Mouse (Mus musculus): Measurements from ENCODE around the gene Gstm5.

The Gstm5 gene

GRCm38 (mm10) chr3:107905942-107906341 is 10.3 kb downstream of the Gstm5 start:
- no peak for TF ChIP-seq GATA4 (IDR thresholded peaks at IDR 0.05; ENCODE audit: insufficient replicate concordance, low read length)

GRCm38 (mm10) chr3:107916674-107917073 is 21.1 kb downstream of the Gstm5 start:
- no peak for TF ChIP-seq GATA4 (IDR thresholded peaks at IDR 0.05; ENCODE audit: insufficient replicate concordance, low read length)

- TF ChIP-seq GATA4 (IDR thresholded peaks at IDR 0.05; ENCODE audit: insufficient replicate concordance, low read length), result no peak
Observed at GRCm38 (mm10) chr3:107917097-107917496, 21.5 kb downstream of the Gstm5 start.

DNA sequence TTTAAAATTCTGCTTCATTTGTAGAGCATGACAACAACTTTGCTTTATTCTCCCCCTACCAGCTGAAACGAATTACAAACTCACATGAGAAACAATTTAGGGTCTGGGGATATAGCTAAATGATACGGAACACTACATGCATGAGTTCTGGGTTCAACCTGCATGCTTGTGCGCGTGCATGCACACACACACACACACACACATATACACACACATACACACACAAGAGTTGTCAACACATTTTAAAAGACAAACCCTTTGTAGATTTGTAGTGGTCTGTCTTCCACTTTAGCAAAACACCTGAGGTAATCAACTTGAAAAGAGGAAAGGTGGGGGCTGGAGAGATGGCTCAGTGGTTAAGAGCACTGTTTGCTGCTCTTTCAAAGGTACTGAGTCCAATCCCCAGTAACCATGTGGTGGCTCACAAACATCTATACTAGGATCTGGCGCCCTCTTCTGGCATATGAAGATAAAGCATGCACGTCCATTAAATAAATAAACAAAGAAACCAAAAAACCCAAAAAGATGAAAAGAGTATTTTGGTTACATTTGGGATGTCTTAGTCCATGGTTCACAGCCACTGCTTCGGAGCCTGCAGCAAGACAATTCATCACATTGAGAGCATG is 22.3 kb downstream of the Gstm5 start:
- TF ChIP-seq GATA4 (IDR thresholded peaks at IDR 0.05; ENCODE audit: insufficient replicate concordance, low read length), result no peak

- TF ChIP-seq GATA4 (IDR thresholded peaks at IDR 0.05; ENCODE audit: insufficient replicate concordance, low read length), result no peak
Observed at GRCm38 (mm10) chr3:107920348-107920747, 24.7 kb downstream of the Gstm5 start.

DNA sequence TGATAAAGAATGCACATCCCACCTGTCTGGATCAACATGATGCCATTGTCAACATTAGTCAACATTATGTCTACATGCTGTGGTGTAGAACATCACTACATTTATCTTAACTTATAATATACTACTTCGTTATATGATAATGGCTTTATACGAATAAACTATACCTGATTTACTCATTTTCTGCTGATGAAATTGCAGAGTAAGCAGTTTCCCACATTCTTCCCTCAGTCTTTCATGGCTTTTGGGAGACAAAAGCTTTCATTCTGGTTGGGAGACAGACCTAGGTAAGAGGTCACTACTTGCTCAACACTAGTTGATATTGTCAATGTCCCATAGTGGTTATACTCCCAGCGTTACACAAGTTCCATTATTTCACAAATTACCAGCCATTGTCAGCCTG is 29.7 kb downstream of the Gstm5 start:
- TF ChIP-seq GATA4 (IDR thresholded peaks at IDR 0.05; ENCODE audit: insufficient replicate concordance, low read length), result no peak

- no peak for TF ChIP-seq GATA4 (IDR thresholded peaks at IDR 0.05; ENCODE audit: insufficient replicate concordance, low read length)
Observed at GRCm38 (mm10) chr3:107927841-107928240, 32.2 kb downstream of the Gstm5 start.

DNA sequence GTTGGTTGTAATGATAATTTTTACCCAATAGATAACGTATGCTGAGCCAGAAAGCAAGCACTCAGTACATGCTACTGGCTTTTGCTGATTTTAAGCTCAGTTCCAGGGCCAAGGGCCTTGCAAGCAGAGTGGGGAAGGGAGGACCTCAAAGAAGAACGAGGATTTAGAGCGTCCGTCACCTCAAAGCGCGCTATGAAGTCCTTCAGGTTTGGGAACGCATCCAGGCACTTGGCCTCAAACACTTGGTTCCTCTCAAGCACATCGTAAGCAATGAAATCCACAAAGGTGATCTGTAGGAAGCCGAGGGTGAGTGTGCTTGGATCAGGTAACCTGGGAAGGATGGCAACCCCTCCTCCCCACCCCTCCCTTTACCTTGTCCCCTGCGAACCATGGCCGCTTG is 33.1 kb downstream of the Gstm5 start:
- TF ChIP-seq GATA4 (IDR thresholded peaks at IDR 0.05; ENCODE audit: insufficient replicate concordance, low read length), result no peak

GRCm38 (mm10) chr3:107929243-107929642 is 33.6 kb downstream of the Gstm5 start:
- TF ChIP-seq GATA4 (IDR thresholded peaks at IDR 0.05; ENCODE audit: insufficient replicate concordance, low read length), result no peak

DNA sequence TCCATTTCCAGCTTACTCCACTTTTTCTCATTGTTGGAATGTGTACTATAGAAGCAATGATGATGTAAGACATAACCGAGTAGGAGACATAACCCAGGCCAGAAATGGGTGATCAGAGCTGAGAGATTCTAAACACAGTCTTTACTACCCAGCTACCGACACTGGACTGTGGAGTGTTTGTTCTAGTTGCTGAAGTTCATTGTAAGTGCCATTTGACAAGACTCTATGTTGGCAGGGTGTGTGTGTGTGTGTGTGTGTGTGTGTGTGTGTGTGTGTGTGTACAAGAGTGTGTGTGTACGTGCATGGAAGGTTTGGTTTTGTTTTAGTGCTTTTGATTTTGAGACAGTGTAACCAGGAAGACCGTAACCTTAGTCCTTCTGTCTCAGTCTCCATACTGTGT is 34.1 kb downstream of the Gstm5 start:
- TF ChIP-seq GATA4 (IDR thresholded peaks at IDR 0.05; ENCODE audit: insufficient replicate concordance, low read length), result no peak

DNA sequence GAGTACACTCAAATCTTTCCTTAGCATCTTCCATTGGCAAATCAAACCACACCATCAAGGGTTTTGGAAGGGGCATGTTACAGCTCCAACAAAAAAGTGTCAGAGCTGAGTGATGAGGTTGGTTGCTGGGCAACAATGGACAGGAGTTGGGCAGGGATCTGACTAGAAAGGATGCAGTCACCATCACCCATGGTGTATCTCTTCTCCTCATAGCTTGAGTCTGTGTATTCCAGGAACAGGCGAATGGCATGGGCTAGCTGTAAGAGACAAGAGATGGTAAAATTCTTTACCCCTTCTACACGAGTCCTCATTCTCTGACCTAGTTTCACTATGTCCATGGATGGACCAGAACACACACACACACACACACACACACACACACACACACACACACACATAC is 35.5 kb downstream of the Gstm5 start:
- no peak for TF ChIP-seq GATA4 (IDR thresholded peaks at IDR 0.05; ENCODE audit: insufficient replicate concordance, low read length)

- 0 out of 2 replicates have a peak, but pooled peaks have one; percentile 42 for TF ChIP-seq GATA4 (IDR thresholded peaks at IDR 0.05; ENCODE audit: insufficient replicate concordance, low read length)
Observed at GRCm38 (mm10) chr3:107931670-107932069, 36.0 kb downstream of the Gstm5 start, which contains the start of gene Gstm7. Gene Gstm7, minus strand, starts transcription at chr3:107931817.

GRCm38 (mm10) chr3:107932128-107932527 is 36.5 kb downstream of the Gstm5 start:
- no peak for TF ChIP-seq GATA4 (IDR thresholded peaks at IDR 0.05; ENCODE audit: insufficient replicate concordance, low read length)

DNA sequence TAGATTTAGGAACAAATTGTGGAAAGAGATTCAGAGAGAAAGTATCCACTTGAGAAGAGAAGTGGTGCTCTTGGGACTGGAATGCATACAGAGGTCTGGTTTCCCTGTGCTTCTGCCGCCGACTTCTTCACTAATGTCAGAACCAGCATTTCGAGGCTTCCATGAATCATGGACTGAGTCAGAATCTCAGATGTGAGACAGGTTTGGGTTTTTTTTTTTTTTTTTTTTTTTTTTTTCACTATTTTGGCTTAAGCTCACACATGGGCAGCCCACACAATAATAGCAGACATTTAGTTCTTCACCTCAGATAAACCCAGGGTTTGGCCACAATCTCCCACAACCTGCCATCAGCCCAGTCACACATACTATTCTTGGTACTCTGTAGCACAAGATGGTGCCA is 39.6 kb downstream of the Gstm5 start:
- TF ChIP-seq GATA4 (IDR thresholded peaks at IDR 0.05; ENCODE audit: insufficient replicate concordance, low read length), result no peak

DNA sequence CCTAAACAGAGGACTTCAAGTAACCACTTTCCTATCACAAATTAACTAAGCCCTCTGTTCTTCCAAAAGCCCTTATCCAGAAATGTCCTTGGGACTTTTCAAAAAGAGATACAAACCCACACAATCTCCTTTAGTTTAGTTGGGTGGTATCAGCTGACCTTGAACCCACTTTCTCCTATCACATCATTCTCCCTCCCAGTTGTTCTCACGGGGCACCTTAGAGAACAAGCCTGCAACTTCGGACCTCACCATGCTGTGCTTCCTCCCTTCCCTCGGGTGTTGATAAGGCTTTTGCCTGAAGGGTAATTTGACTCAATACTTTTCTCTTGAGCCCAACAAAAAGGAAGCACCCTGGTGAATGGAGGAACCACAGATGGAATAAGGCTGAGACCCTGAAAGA is 40.3 kb downstream of the Gstm5 start:
- TF ChIP-seq GATA4 (IDR thresholded peaks at IDR 0.05; ENCODE audit: insufficient replicate concordance, low read length), result no peak

- no peak for TF ChIP-seq GATA4 (IDR thresholded peaks at IDR 0.05; ENCODE audit: insufficient replicate concordance, low read length)
Observed at GRCm38 (mm10) chr3:107939403-107939802, 43.8 kb downstream of the Gstm5 start.

DNA sequence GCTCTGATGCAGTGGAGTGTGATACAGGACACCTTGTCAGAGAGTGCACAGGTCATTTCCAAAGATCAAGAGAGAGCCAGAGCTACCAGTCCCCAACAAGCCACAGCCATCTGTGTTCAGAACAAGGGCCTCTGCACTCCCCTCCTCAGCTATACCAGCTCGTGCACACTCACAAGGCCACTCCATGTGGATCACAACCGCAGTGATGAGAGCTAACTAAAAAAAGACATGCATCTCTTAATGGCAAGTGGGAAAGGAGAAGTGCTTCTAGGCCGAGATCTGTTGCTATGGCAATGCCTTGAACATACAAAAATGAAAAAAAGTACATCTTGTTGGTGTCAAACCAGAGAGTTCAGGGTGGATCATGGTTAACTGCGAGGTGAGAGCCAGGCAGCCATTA is 44.2 kb downstream of the Gstm5 start:
- TF ChIP-seq GATA4 (IDR thresholded peaks at IDR 0.05; ENCODE audit: insufficient replicate concordance, low read length), result no peak

Data from liver, adult (tissue).